Mouse (Mus musculus) heart, postnatal 0 days (tissue): ENCODE measurements at regions not wholly inside any gene's neighbourhood (a gene's known extent, or its start where the extent isn't known, plus 50 kb on each side); places are given as distances from the start of the nearest gene placed in this dataset.

ENCODE experiments used
- CTCF ChIP-seq: IDR thresholded peaks from 2 replicates; pipeline ENCODE4 v1.5.1; 2016; ENCODE audit warnings: antibody characterized with exemption, control low read depth, low read depth
- EP300 ChIP-seq: IDR thresholded peaks from 2 replicates; pipeline ENCODE4 v1.6.1; 2016; ENCODE audit warnings: antibody characterized with exemption, low read depth

- TF ChIP-seq CTCF, result no peak
- TF ChIP-seq EP300, result no peak
Measured at GRCm38 (mm10) chr2:148509357-148509756, 66.0 kb upstream of the Cd93 start.
